Mouse (Mus musculus): ENCODE results near the gene Aldh3b1.

Gene Aldh3b1

DNA sequence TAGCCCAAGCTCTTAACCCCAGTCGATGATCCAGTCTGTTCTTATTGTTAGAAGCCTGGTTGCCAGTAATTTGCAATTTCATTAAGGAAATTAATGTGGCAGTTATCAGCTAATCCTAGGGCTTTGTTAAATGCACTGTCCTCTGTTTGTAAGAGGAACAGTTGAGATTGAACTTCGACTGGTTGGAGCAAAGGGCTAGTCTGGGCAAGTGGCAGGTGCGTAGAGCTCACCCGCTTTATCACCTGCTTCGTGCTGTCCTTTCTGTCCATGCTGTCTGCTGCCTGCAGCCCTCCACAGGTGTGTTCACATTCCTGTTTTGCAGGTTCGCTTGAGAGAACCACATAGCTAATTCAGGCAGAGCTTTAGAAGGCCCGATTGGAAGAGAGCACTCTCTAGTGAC lies 54.6 kb downstream of the Aldh3b1 start:
- no peak for DNase-seq

- DNase-seq, result no peak
These were observed 57.2 kb downstream of the Aldh3b1 start for GRCm38 (mm10) chr19:3872373-3872772.

- no peak for DNase-seq
These were observed 58.1 kb downstream of the Aldh3b1 start for GRCm38 (mm10) chr19:3871468-3871867.

DNA sequence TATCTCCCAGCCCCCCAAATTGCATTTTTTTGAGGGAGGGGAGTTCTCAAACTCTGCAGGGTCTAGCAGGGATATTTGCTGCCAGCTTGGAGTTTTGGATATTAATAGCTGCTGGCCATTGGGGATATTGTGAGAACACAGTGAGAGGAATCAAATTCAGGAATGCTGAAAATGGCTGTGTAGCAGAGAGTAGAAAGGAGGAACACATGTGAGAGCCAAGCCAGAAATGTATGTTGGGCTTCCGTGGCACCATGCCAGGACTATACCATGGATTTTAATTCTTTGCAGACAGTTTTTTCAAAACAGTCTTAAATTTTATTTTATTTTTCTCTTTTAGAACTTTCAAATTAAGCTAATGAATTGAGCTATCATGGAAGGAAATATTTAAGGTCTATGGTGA lies 61.3 kb downstream of the Aldh3b1 start:
- no peak for DNase-seq

DNA sequence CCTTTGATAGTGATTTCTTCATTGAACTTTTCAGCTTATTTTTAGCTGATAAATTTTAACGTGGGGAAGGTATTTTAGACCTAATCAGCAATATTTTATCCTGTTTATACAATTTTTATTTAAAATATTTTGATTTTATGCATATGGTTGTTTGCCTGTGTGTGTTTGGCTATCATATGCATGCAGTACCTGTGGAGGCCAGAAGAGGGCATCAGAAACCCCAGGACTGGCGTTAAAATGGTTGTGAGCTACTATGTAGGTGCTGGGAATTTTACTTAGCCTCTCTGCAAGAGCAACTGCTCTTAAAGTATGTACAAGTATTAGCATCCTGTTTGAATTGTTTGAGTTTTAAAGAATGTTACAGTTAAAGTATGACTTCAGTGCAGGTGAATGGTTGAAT lies 64.6 kb downstream of the Aldh3b1 start:
- DNase-seq, result no peak
